Mouse (Mus musculus) kidney, adult 2 months (tissue): ENCODE results near the gene Zfp526.

Experiments
- CTCF ChIP-seq: fragments of 200-500 bp; conservative IDR thresholded peaks from 2 replicates; pipeline ENCODE4 v1.5.1; 2011; ENCODE audit warnings: low read depth, mild to moderate bottlenecking, control low read depth, low read length, moderate library complexity, mixed read lengths; ENCODE audit not compliant: insufficient read depth, insufficient read length
- POLR2A ChIP-seq: fragments of 200-500 bp; IDR thresholded peaks from one replicate; pipeline ENCODE4 v1.6.1; 2011; ENCODE audit warnings: low read depth, low read length, control low read depth

GRCm38 (mm10) chr7:25269545-25270271 lies 48.5 kb downstream of the Zfp526 start:
- no peak for TF ChIP-seq POLR2A
- TF ChIP-seq CTCF, result no peak
